Mouse (Mus musculus) left cerebral cortex, adult 6 months (tissue): ENCODE measurements around the gene Hectd1. TPM values are rescaled to one million over a fixed set of nuclear protein-coding genes. Genes with fewer than 3 reads are reported as not detected.

Experiments used
- long read RNA-seq, 2 experiments: library from polyadenylated mRNA; unstranded; transcript quantifications; one replicate each; pipeline ENCODE4 v2.0.0; 2019 to 2020
- polyA plus RNA-seq: library from polyadenylated mRNA; unstranded; fragments of <200 nt; fragmentation: Nextera tagmentation; gene quantifications from 2 replicates; pipeline ENCODE4 v1.2.3, GENCODE M21; 2021

Gene Hectd1
- 12.5 and 15.7 TPM in 2 replicates for polyA plus RNA-seq
- long read RNA-seq, experiment 1, partial matches to known transcripts, result 88 of 100 reads
- long read RNA-seq, experiment 1, other reads (novel, unspliced or antisense), result 9 of 100 reads
- long read RNA-seq, experiment 2, partial matches to known transcripts, result 86 of 92 reads
- long read RNA-seq, experiment 2, other reads (novel, unspliced or antisense), result 6 of 92 reads

DNA sequence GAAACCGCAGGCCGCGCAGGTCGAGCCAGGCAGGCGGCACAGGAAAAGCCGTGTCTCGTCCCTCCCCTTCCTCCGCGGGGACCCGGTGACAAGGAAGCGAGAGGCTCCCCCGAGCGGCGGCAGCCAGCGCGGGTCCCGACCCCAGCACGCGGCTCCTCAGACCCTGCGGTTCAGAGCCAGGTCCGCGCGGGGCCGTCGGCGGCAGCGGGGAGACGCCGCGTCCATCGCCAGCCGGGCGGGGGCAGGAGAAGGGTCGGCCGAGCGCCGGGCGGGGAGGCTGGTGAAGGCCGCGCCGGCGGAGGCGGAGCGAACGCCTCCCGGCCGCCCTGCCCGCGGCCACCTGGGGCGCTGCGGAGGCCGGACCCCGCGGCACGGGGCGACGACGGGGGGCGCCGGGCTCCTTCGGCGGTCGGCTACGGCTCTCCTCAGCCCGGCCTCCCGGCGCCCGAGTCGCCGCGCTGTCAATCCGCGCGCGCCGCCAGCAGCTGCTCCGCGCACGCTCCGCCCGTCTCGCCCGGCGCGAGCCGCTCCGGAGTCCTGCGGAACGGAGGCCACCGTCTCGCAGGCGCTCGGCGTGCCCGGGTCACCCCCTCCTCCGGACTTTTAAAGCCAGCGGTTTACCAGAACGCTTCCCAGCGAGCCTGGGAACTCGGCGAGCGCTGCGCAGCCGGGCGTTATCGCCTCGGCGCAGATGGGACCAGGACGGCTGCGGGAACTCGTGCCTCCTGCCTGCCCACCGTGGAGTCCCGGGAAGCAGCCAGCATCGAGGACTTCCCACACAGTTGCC lies at the start of gene Hectd1:
Gene Hectd1, minus strand, starts transcription at position 247 of the 787 bp plus-strand sequence.

Other genes starting within 250 kb of the Hectd1 start
- gene Coch, start 236.2 kb downstream of the Hectd1 start, polyA plus RNA-seq, result 33.2 and 36.5 TPM in 2 replicates
- gene Ap4s1, start 138.5 kb downstream of the Hectd1 start, polyA plus RNA-seq, result 90.9 and 96.9 TPM in 2 replicates
- 11.3 and 11.8 TPM in 2 replicates for gene Strn3, start 137.6 kb downstream of the Hectd1 start, polyA plus RNA-seq
- gene Heatr5a, start 141.8 kb upstream of the Hectd1 start, polyA plus RNA-seq, result 0.94 and 1.2 TPM in 2 replicates
- 15.3 and 19.3 TPM in 2 replicates for gene Dtd2, start 177.0 kb upstream of the Hectd1 start, polyA plus RNA-seq
- gene Gpr33, start 198.5 kb upstream of the Hectd1 start, polyA plus RNA-seq, result not detected in 2 replicates